Mouse (Mus musculus): Measurements from ENCODE around the gene Olfm3. TPM values are rescaled to one million over a fixed set of nuclear protein-coding genes. Genes with fewer than 3 reads are reported as not detected.

Olfm3 gene
- polyA plus RNA-seq, 1 experiment from 2014 or later, result 0.22 TPM

- no peak overlapping the region for H3K27ac ChIP-seq (ENCODE audit: low read depth)
- H3K9me3 ChIP-seq (ENCODE audit: control insufficient read depth, low read length), result no peaks in the 10 kb centered on the region
- no peak for DNase-seq (ENCODE audit: low spot score)
- WGBS, result 75% methylated on average over 3 of the region's 3 CpGs
- no peak overlapping the region for H3K4me3 ChIP-seq (ENCODE audit: low read depth, low read length)
- no peaks in the 10 kb centered on the region for H3K27me3 ChIP-seq (replicated peaks; ENCODE audit: control insufficient read depth, insufficient read depth, low read length)
- no peaks in the 10 kb centered on the region for H3K4me1 ChIP-seq (replicated peaks; ENCODE audit: control insufficient read depth, insufficient read depth, low read length)
- no peaks in the 10 kb centered on the region for H3K36me3 ChIP-seq (ENCODE audit: control insufficient read depth, insufficient read depth, low read length)
- no peak overlapping the region for H3K9ac ChIP-seq (ENCODE audit: low read length)
- no peak overlapping the region for H3K4me2 ChIP-seq (ENCODE audit: low read length)
- ATAC-seq (replicated peaks; ENCODE audit: low FRiP score, low TSS enrichment, low read depth), result no peak
Observed at GRCm38 (mm10) chr3:115095496-115095895, 191.6 kb downstream of the Olfm3 start.

- no peaks in the 10 kb centered on the region for H3K9me3 ChIP-seq (ENCODE audit: control insufficient read depth, low read length)
- ATAC-seq (replicated peaks; ENCODE audit: low FRiP score, low TSS enrichment, low read depth) (no peak), DNase-seq (ENCODE audit: low spot score) (no peak)
- no peak overlapping the region for H3K27ac ChIP-seq (ENCODE audit: low read depth)
- no peak overlapping the region for H3K4me2 ChIP-seq (ENCODE audit: low read length)
- H3K4me3 ChIP-seq (ENCODE audit: low read depth, low read length), result no peak overlapping the region
- H3K27me3 ChIP-seq (replicated peaks; ENCODE audit: control insufficient read depth, insufficient read depth, low read length), result no peaks in the 10 kb centered on the region
- H3K4me1 ChIP-seq (replicated peaks; ENCODE audit: control insufficient read depth, insufficient read depth, low read length), result no peaks in the 10 kb centered on the region
- WGBS, result 73% methylated on average over 1 of the region's 1 CpGs
- no peak overlapping the region for H3K9ac ChIP-seq (ENCODE audit: low read length)
- H3K36me3 ChIP-seq (ENCODE audit: control insufficient read depth, insufficient read depth, low read length), result no peaks in the 10 kb centered on the region
Observed at GRCm38 (mm10) chr3:115099590-115099989, 195.7 kb downstream of the Olfm3 start.

- no peaks in the 10 kb centered on the region for H3K36me3 ChIP-seq (ENCODE audit: control insufficient read depth, insufficient read depth, low read length)
- H3K4me1 ChIP-seq (replicated peaks; ENCODE audit: control insufficient read depth, insufficient read depth, low read length), result no peaks in the 10 kb centered on the region
- no peak overlapping the region for H3K4me2 ChIP-seq (ENCODE audit: low read length)
- H3K27ac ChIP-seq (ENCODE audit: low read depth), result no peak overlapping the region
- H3K27me3 ChIP-seq (replicated peaks; ENCODE audit: control insufficient read depth, insufficient read depth, low read length), result no peaks in the 10 kb centered on the region
- DNase-seq (ENCODE audit: low spot score) (no peak), ATAC-seq (replicated peaks; ENCODE audit: low FRiP score, low TSS enrichment, low read depth) (no peak)
- no peak overlapping the region for H3K9ac ChIP-seq (ENCODE audit: low read length)
- WGBS, result 79% methylated on average over 2 of the region's 2 CpGs
- H3K9me3 ChIP-seq (ENCODE audit: control insufficient read depth, low read length), result no peaks in the 10 kb centered on the region
- no peak overlapping the region for H3K4me3 ChIP-seq (ENCODE audit: low read depth, low read length)
Observed at GRCm38 (mm10) chr3:115104155-115104801, 200.4 kb downstream of the Olfm3 start.

- no peak overlapping the region for H3K4me2 ChIP-seq (ENCODE audit: low read length)
- no peak for ATAC-seq (replicated peaks; ENCODE audit: low FRiP score, low TSS enrichment, low read depth)
- no peak overlapping the region for H3K9ac ChIP-seq (ENCODE audit: low read length)
- WGBS, result 44% methylated on average over 8 of the region's 8 CpGs
- no peak for DNase-seq (ENCODE audit: low spot score)
- H3K27me3 ChIP-seq (replicated peaks; ENCODE audit: control insufficient read depth, insufficient read depth, low read length), result no peaks in the 10 kb centered on the region
- no peak overlapping the region for H3K27ac ChIP-seq (ENCODE audit: low read depth)
- H3K4me3 ChIP-seq (ENCODE audit: low read depth, low read length), result no peak overlapping the region
- H3K36me3 ChIP-seq (ENCODE audit: control insufficient read depth, insufficient read depth, low read length), result no peaks in the 10 kb centered on the region
- H3K4me1 ChIP-seq (replicated peaks; ENCODE audit: control insufficient read depth, insufficient read depth, low read length), result no peaks in the 10 kb centered on the region
- H3K9me3 ChIP-seq (ENCODE audit: control insufficient read depth, low read length), result no peaks in the 10 kb centered on the region
Observed at GRCm38 (mm10) chr3:115104802-115105493, 201.1 kb downstream of the Olfm3 start.

- Histone ChIP-seq H3K27ac (ENCODE audit: low read depth) (no peak overlapping the region), H3K9me3 (ENCODE audit: control insufficient read depth, low read length) (no peaks in the 10 kb centered on the region), H3K4me1 (replicated peaks; ENCODE audit: control insufficient read depth, insufficient read depth, low read length) (no peaks in the 10 kb centered on the region), H3K4me3 (ENCODE audit: low read depth, low read length) (no peak overlapping the region), H3K27me3 (replicated peaks; ENCODE audit: control insufficient read depth, insufficient read depth, low read length) (no peaks in the 10 kb centered on the region), H3K4me2 (ENCODE audit: low read length) (no peak overlapping the region), H3K36me3 (ENCODE audit: control insufficient read depth, insufficient read depth, low read length) (no peaks in the 10 kb centered on the region), H3K9ac (ENCODE audit: low read length) (no peak overlapping the region)
- DNase-seq (ENCODE audit: low spot score) (no peak), ATAC-seq (replicated peaks; ENCODE audit: low FRiP score, low TSS enrichment, low read depth) (no peak)
- 52% methylated on average over 2 of the region's 2 CpGs for WGBS
Observed at GRCm38 (mm10) chr3:115145722-115146121, 241.8 kb downstream of the Olfm3 start.

GRCm38 (mm10) chr3:115146244-115146643, 242.4 kb downstream of the Olfm3 start:
- Histone ChIP-seq H3K36me3 (ENCODE audit: control insufficient read depth, insufficient read depth, low read length) (no peaks in the 10 kb centered on the region), H3K4me1 (replicated peaks; ENCODE audit: control insufficient read depth, insufficient read depth, low read length) (no peaks in the 10 kb centered on the region), H3K27me3 (replicated peaks; ENCODE audit: control insufficient read depth, insufficient read depth, low read length) (no peaks in the 10 kb centered on the region), H3K9me3 (ENCODE audit: control insufficient read depth, low read length) (no peaks in the 10 kb centered on the region), H3K27ac (ENCODE audit: low read depth) (no peak overlapping the region), H3K9ac (ENCODE audit: low read length) (no peak overlapping the region), H3K4me3 (ENCODE audit: low read depth, low read length) (no peak overlapping the region), H3K4me2 (ENCODE audit: low read length) (no peak overlapping the region)
- DNase-seq (ENCODE audit: low spot score) (no peak), ATAC-seq (replicated peaks; ENCODE audit: low FRiP score, low TSS enrichment, low read depth) (no peak)
- WGBS, result 96% methylated on average over 2 of the region's 2 CpGs

- H3K4me2 ChIP-seq (ENCODE audit: low read length), result no peak overlapping the region
- ATAC-seq (replicated peaks; ENCODE audit: low FRiP score, low TSS enrichment, low read depth) (no peak), DNase-seq (ENCODE audit: low spot score) (no peak)
- H3K27ac ChIP-seq (ENCODE audit: low read depth), result no peak overlapping the region
- H3K4me3 ChIP-seq (ENCODE audit: low read depth, low read length), result no peak overlapping the region
- WGBS, result 86% methylated on average over 3 of the region's 3 CpGs
- H3K36me3 ChIP-seq (ENCODE audit: control insufficient read depth, insufficient read depth, low read length), result no peaks in the 10 kb centered on the region
- H3K4me1 ChIP-seq (replicated peaks; ENCODE audit: control insufficient read depth, insufficient read depth, low read length), result no peaks in the 10 kb centered on the region
- H3K9ac ChIP-seq (ENCODE audit: low read length), result no peak overlapping the region
- no peaks in the 10 kb centered on the region for H3K9me3 ChIP-seq (ENCODE audit: control insufficient read depth, low read length)
- no peaks in the 10 kb centered on the region for H3K27me3 ChIP-seq (replicated peaks; ENCODE audit: control insufficient read depth, insufficient read depth, low read length)
Observed at GRCm38 (mm10) chr3:115158903-115159473, 255.1 kb downstream of the Olfm3 start.

GRCm38 (mm10) chr3:115174625-115175024, 270.7 kb downstream of the Olfm3 start:
- Histone ChIP-seq H3K27me3 (replicated peaks; ENCODE audit: control insufficient read depth, insufficient read depth, low read length) (no peaks in the 10 kb centered on the region), H3K9ac (ENCODE audit: low read length) (no peak overlapping the region), H3K4me1 (replicated peaks; ENCODE audit: control insufficient read depth, insufficient read depth, low read length) (no peaks in the 10 kb centered on the region), H3K4me2 (ENCODE audit: low read length) (no peak overlapping the region), H3K36me3 (ENCODE audit: control insufficient read depth, insufficient read depth, low read length) (no peaks in the 10 kb centered on the region), H3K9me3 (ENCODE audit: control insufficient read depth, low read length) (no peaks in the 10 kb centered on the region), H3K27ac (ENCODE audit: low read depth) (no peak overlapping the region), H3K4me3 (ENCODE audit: low read depth, low read length) (no peak overlapping the region)
- 63% methylated on average over 7 of the region's 7 CpGs for WGBS
- ATAC-seq (replicated peaks; ENCODE audit: low FRiP score, low TSS enrichment, low read depth) (no peak), DNase-seq (ENCODE audit: low spot score) (no peak)
